Mouse (Mus musculus): ENCODE data around the gene Fbxo39. TPM values are rescaled to one million over a fixed set of nuclear protein-coding genes. Genes with fewer than 3 reads are reported as not detected.
"Not testable (repeated sequence)": the region's sequence is repeated elsewhere in the genome, so short reads cannot be mapped to it uniquely, and the experiment has no call there.

Gene Fbxo39
- polyA plus RNA-seq, 1 experiment from 2014 or later: not detected

DNA sequence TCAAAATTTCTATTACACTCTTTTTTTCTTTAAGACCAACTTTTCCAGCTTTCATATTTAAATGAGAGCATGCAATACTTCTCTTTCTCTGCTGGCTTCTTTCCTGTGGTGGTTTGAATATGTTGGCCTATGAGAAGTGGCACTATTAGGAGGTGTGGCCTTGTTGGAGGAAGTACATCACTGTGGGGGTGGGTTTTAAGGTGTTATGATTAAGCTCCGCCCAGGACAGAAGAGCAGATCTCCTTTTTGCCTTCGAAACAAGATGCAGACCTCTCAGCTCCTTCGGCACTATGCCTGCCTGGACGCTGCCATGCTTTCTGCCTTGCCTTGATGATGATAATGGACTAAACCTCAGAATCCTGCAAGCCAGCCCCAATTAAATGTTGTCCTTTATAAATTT is 11.5 kb downstream of the Fbxo39 start:
- 63% methylated on average over 4 of the region's 4 CpGs for WGBS (ENCODE audit: insufficient replicate concordance)
- no peaks in the 10 kb centered on the region for H3K9me3 ChIP-seq (replicated peaks)
- peaks cover 3% of the 10 kb centered on the region; the same call in 1 of the 2 replicates for H3K27me3 ChIP-seq (replicated peaks)
- H3K4me2 ChIP-seq: no peak overlapping the region
- ATAC-seq: no peak
- no peak overlapping the region for H3K9ac ChIP-seq
- H3K4me1 ChIP-seq: no peaks in the 10 kb centered on the region
- no peaks in the 10 kb centered on the region for H3K36me3 ChIP-seq
- H3K27ac ChIP-seq: no peak overlapping the region
- H3K4me3 ChIP-seq: no peak overlapping the region

- H3K4me1 ChIP-seq: no peaks in the 10 kb centered on the region
- H3K36me3 ChIP-seq: no peaks in the 10 kb centered on the region
- H3K9ac ChIP-seq: no peak overlapping the region
- no peak for ATAC-seq
- no peak overlapping the region for H3K27ac ChIP-seq
- no peak overlapping the region for H3K4me3 ChIP-seq
- H3K9me3 ChIP-seq (replicated peaks): no peaks in the 10 kb centered on the region
- 69% methylated on average over 9 of the region's 9 CpGs for WGBS (ENCODE audit: insufficient replicate concordance)
- 0 out of 2 replicates have a peak, but pooled peaks cover 5% of the 10 kb centered on the region for H3K27me3 ChIP-seq (replicated peaks)
- H3K4me2 ChIP-seq: no peak overlapping the region
Measured at GRCm38 (mm10) chr11:72332951-72333667, 18.9 kb downstream of the Fbxo39 start.

GRCm38 (mm10) chr11:72334653-72335052 is 20.4 kb downstream of the Fbxo39 start:
- 53% methylated on average over 4 of the region's 4 CpGs for WGBS (ENCODE audit: insufficient replicate concordance)
- no peak overlapping the region for H3K4me3 ChIP-seq
- no peak for ATAC-seq

DNA sequence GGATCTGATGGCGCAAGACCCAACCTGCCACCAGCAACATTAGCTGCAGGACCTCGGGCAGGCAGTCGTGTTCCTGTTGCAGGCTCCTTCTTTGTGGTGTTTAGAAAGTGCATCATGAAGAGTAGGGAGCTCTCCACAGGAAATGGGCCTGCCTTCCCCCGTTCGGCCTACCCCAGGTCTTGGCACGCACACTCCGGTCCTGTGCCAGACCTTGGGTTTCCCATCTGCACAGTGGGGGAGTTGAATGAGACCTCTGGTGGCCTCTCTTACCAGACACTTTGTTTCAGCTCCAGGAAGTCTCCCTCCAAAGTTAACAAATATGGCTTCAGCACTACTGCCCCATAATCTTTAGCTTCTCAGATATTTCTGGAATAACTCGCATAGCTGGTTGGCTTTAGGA is 22.5 kb downstream of the Fbxo39 start:
- WGBS (ENCODE audit: insufficient replicate concordance): 60% methylated on average over 8 of the region's 8 CpGs
- Histone ChIP-seq H3K9ac (no peak overlapping the region), H3K36me3 (no peaks in the 10 kb centered on the region), H3K27ac (no peak overlapping the region), H3K9me3 (replicated peaks) (no peaks in the 10 kb centered on the region), H3K4me1 (no peaks in the 10 kb centered on the region), H3K4me2 (no peak overlapping the region), H3K4me3 (no peak overlapping the region), H3K27me3 (replicated peaks) (peaks cover 13% of the 10 kb centered on the region; the same call in 1 of the 2 replicates)
- ATAC-seq: no peak

More at GRCm38 (mm10) chr11:72334653-72335052, 20.4 kb downstream of the Fbxo39 start:
- H3K36me3 ChIP-seq: no peaks in the 10 kb centered on the region
- no peaks in the 10 kb centered on the region for H3K4me1 ChIP-seq
- H3K9me3 ChIP-seq (replicated peaks): no peaks in the 10 kb centered on the region
- no peak overlapping the region for H3K4me2 ChIP-seq
- peaks cover 13% of the 10 kb centered on the region; the same call in 1 of the 2 replicates for H3K27me3 ChIP-seq (replicated peaks)
- no peak overlapping the region for H3K9ac ChIP-seq
- no peak overlapping the region for H3K27ac ChIP-seq

GRCm38 (mm10) chr11:72338437-72338871 is 24.2 kb downstream of the Fbxo39 start:
- ATAC-seq: no peak
- H3K9ac ChIP-seq: no peak overlapping the region
- H3K9me3 ChIP-seq (replicated peaks): no peaks in the 10 kb centered on the region
- H3K36me3 ChIP-seq: no peaks in the 10 kb centered on the region
- WGBS (ENCODE audit: insufficient replicate concordance): 63% methylated on average over 5 of the region's 5 CpGs
- no peak overlapping the region for H3K4me2 ChIP-seq
- H3K27me3 ChIP-seq (replicated peaks): peaks cover 13% of the 10 kb centered on the region; the same call in 1 of the 2 replicates
- no peak overlapping the region for H3K4me3 ChIP-seq
- no peaks in the 10 kb centered on the region for H3K4me1 ChIP-seq
- H3K27ac ChIP-seq: no peak overlapping the region

DNA sequence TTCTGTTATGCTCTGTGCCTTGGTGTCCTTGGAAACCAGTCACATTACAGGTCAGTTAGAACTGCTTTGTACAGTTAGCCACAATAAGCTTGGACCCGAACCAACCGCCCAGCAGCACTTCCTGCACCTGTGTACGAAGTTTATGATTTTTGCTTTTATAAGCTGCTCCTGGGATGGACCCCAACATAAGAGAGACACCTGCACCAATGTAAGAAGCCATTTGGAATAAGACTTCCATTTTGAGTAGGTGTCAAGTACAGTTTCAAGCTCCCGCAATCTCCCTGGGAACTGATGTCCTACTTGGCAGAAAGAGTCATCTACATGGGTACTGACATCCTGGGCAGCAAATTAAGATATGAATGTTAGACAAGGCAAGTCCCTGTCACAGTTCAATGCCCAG is 25.5 kb downstream of the Fbxo39 start:
- Histone ChIP-seq H3K27me3 (replicated peaks) (peaks cover 13% of the 10 kb centered on the region; the same call in 1 of the 2 replicates), H3K9ac (no peak overlapping the region), H3K36me3 (no peaks in the 10 kb centered on the region), H3K4me1 (0 out of 2 replicates have a peak, but pooled peaks cover 4% of the 10 kb centered on the region), H3K4me3 (no peak overlapping the region), H3K4me2 (no peak overlapping the region), H3K9me3 (replicated peaks) (no peaks in the 10 kb centered on the region), H3K27ac (no peak overlapping the region)
- 67% methylated on average over 4 of the region's 4 CpGs for WGBS (ENCODE audit: insufficient replicate concordance)
- no peak for ATAC-seq

- WGBS (ENCODE audit: insufficient replicate concordance): 7% methylated on average over 7 of the region's 7 CpGs
- Histone ChIP-seq H3K4me3 (no peak overlapping the region), H3K9me3 (replicated peaks) (no peaks in the 10 kb centered on the region), H3K4me1 (0 out of 2 replicates have a peak, but pooled peaks cover 4% of the 10 kb centered on the region), H3K36me3 (no peaks in the 10 kb centered on the region), H3K27ac (no peak overlapping the region), H3K27me3 (replicated peaks) (peaks cover 8% of the 10 kb centered on the region; the same call in 1 of the 2 replicates), H3K4me2 (0 out of 2 replicates have a peak overlapping the region, but pooled peaks have one; percentile 3), H3K9ac (no peak overlapping the region)
- peak; percentile 66 for ATAC-seq
Measured at GRCm38 (mm10) chr11:72342549-72343237, 28.4 kb downstream of the Fbxo39 start.

- H3K9ac ChIP-seq; H3K4me1 ChIP-seq; H3K36me3 ChIP-seq; H3K4me3 ChIP-seq; H3K27me3 ChIP-seq (replicated peaks); ATAC-seq; H3K27ac ChIP-seq; H3K4me2 ChIP-seq; H3K9me3 ChIP-seq (replicated peaks): not testable (repeated sequence)
- WGBS (ENCODE audit: insufficient replicate concordance): 75% methylated on average over 5 of the region's 5 CpGs
Measured at GRCm38 (mm10) chr11:72343238-72343625, 29.0 kb downstream of the Fbxo39 start.

GRCm38 (mm10) chr11:72343904-72344303 is 29.7 kb downstream of the Fbxo39 start:
- WGBS (ENCODE audit: insufficient replicate concordance): 21% methylated on average over 8 of the region's 8 CpGs
- Histone ChIP-seq H3K27ac (no peak overlapping the region), H3K4me3 (no peak overlapping the region), H3K9ac (no peak overlapping the region), H3K36me3 (no peaks in the 10 kb centered on the region), H3K27me3 (replicated peaks) (peaks cover 4% of the 10 kb centered on the region; the same call in 1 of the 2 replicates), H3K4me1 (0 out of 2 replicates have a peak, but pooled peaks cover 4% of the 10 kb centered on the region), H3K4me2 (0 out of 2 replicates have a peak overlapping the region, but pooled peaks have one; percentile 6), H3K9me3 (replicated peaks) (no peaks in the 10 kb centered on the region)
- ATAC-seq: no peak

- 0 out of 2 replicates have a peak, but pooled peaks cover 4% of the 10 kb centered on the region for H3K4me1 ChIP-seq
- no peaks in the 10 kb centered on the region for H3K36me3 ChIP-seq
- no peak for ATAC-seq
- no peaks in the 10 kb centered on the region for H3K9me3 ChIP-seq (replicated peaks)
- no peak overlapping the region for H3K27ac ChIP-seq
- no peak overlapping the region for H3K4me3 ChIP-seq
- H3K9ac ChIP-seq: no peak overlapping the region
- H3K27me3 ChIP-seq (replicated peaks): no peaks in the 10 kb centered on the region
- no peak overlapping the region for H3K4me2 ChIP-seq
- WGBS (ENCODE audit: insufficient replicate concordance): 66% methylated on average over 11 of the region's 11 CpGs
Measured at GRCm38 (mm10) chr11:72344486-72344885, 30.2 kb downstream of the Fbxo39 start.

DNA sequence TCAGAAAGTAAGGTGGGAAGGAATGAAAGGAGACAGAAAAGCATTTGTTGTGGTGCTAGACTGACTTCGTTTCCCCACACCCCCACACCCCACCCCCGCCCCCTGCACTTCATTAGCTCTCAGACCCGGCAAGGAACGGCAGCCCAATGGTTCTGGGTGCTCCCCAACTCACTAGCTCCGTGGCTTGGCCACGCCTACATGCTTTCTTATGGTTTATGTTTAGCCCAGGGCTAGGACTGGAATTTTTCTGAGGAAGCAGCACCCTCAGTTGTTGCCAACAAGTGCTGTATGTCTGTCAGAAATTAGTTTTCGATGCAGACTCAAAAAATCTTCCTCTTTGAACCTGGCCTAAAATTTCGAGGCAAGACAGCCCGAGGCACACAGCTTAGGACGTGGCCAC is 34.3 kb downstream of the Fbxo39 start:
- WGBS (ENCODE audit: insufficient replicate concordance): 38% methylated on average over 10 of the region's 10 CpGs
- Histone ChIP-seq H3K9ac (no peak overlapping the region), H3K4me3 (no peak overlapping the region), H3K4me2 (no peak overlapping the region), H3K9me3 (replicated peaks) (no peaks in the 10 kb centered on the region), H3K27ac (no peak overlapping the region), H3K27me3 (replicated peaks) (no peaks in the 10 kb centered on the region), H3K36me3 (no peaks in the 10 kb centered on the region), H3K4me1 (0 out of 2 replicates have a peak, but pooled peaks cover 4% of the 10 kb centered on the region)
- ATAC-seq: no peak

- H3K4me3 ChIP-seq: no peak overlapping the region
- WGBS (ENCODE audit: insufficient replicate concordance): 56% methylated on average over 8 of the region's 8 CpGs
- H3K4me1 ChIP-seq: 0 out of 2 replicates have a peak, but pooled peaks cover 2% of the 10 kb centered on the region
- H3K9ac ChIP-seq: no peak overlapping the region
- no peaks in the 10 kb centered on the region for H3K27me3 ChIP-seq (replicated peaks)
- ATAC-seq: no peak
- no peak overlapping the region for H3K4me2 ChIP-seq
- H3K27ac ChIP-seq: no peak overlapping the region
- H3K9me3 ChIP-seq (replicated peaks): no peaks in the 10 kb centered on the region
- no peaks in the 10 kb centered on the region for H3K36me3 ChIP-seq
Measured at GRCm38 (mm10) chr11:72349016-72349415, 34.8 kb downstream of the Fbxo39 start.

Measured in liver, embryonic 12.5 days (tissue).